Mouse (Mus musculus) G1E (cell line): ENCODE data around the gene Gipc3.

Source experiments
- CTCF ChIP-seq: IDR thresholded peaks from 2 replicates; pipeline ENCODE4 v1.5.1; 2012; ENCODE audit warnings: low read depth, low read length, inconsistent platforms, mixed read lengths
- GATA1 ChIP-seq: IDR thresholded peaks from 2 replicates; pipeline ENCODE4 v1.6.1; 2012; ENCODE audit warnings: borderline replicate concordance, low read length, inconsistent platforms, mixed read lengths
- TAL1 ChIP-seq: conservative IDR thresholded peaks from 2 replicates; pipeline ENCODE4 v1.6.1; 2012; ENCODE audit warnings: low read depth, low read length, inconsistent platforms, mixed read lengths

DNA sequence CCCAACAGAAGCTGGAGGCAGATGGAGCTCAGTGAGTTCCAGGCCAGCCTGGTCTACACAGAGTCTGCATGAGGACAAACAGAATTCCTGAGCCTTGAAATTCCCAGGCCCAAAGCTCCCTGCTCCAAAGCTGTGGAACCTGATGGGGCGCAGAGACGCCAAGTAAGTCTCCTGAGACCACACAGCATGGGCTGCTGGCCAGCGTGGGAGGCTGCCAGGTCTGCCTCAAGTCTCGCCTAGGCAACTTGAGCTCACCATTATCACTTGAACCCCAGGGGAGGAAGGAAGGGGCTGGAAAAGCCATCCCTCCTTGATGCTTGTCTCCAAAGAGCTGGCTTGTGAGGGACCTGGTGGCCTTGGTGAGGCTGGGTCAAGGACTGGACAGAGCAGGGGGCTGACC is 13.1 kb downstream of the Gipc3 start:
- no peak for TF ChIP-seq GATA1
- no peak for TF ChIP-seq CTCF
- TF ChIP-seq TAL1, result no peak
